ENCODE assay signal across 11 mouse cellular contexts in genomic region chr12:104838987-104839386, GRCm38 (mm10). TPM values are rescaled to one million over a fixed set of nuclear protein-coding genes. Genes with fewer than 3 reads are reported as not detected.
DNase-seq lines count a peak whose midpoint lies in the region; ATAC-seq and TF ChIP-seq lines count a peak whose summit lies in the region.
"Had no signal": no experiment of that assay in that cellular context is flagged by ENCODE, and none has a peak within 500 bp of the region (broad histone marks: within the 10 kb centered on the region; RNA-seq: fewer than 3 reads in every experiment).

No protein-coding gene starts in this region.

- no peak for TF ChIP-seq POLR2A in lung, adult 2 months (IDR thresholded peaks at IDR 0.05; ENCODE audit: borderline replicate concordance, extremely low read depth, low read depth, low read length)

- no peaks in the 10 kb centered on the region for H3K36me3 ChIP-seq in embryonic facial prominence, embryonic 10.5 days (replicated peaks)
- H3K36me3 ChIP-seq: G1E; heart, embryonic 13.5 days; midbrain, embryonic 10.5 days had no signal

- no peaks in the 10 kb centered on the region for H3K9me3 ChIP-seq in embryonic facial prominence, embryonic 10.5 days
- H3K9me3 ChIP-seq: heart, embryonic 13.5 days; midbrain, embryonic 10.5 days had no signal

- TF ChIP-seq CTCF in lung, adult 2 months (IDR thresholded peaks at IDR 0.05; ENCODE audit: insufficient read depth, low read length), result peak; percentile 41; the same call in 1 of the 2 replicates
- no peak for TF ChIP-seq CTCF in Patski (IDR thresholded peaks at IDR 0.05)

- H3K4me1 ChIP-seq in lung, adult 2 months (ENCODE audit: control insufficient read depth, insufficient read depth, low read length), result no peaks in the 10 kb centered on the region
- peaks cover 42% of the 10 kb centered on the region for H3K4me1 ChIP-seq in embryonic facial prominence, embryonic 10.5 days

- WGBS in lung, adult 2 months, result 64% methylated on average over 4 of the region's 4 CpGs
- WGBS in embryonic facial prominence, embryonic 10.5 days, result 64% methylated on average over 4 of the region's 4 CpGs

- H3K4me3 ChIP-seq in lung, adult 2 months (replicated peaks; ENCODE audit: extremely low read depth, low read depth, low read length), result no peak overlapping the region
- no peak overlapping the region for H3K4me3 ChIP-seq in embryonic facial prominence, embryonic 10.5 days
- H3K4me3 ChIP-seq: heart, embryonic 13.5 days; midbrain, embryonic 10.5 days had no signal

- peak; percentile 22 for ATAC-seq in Patski

- no peak overlapping the region for H3K27ac ChIP-seq in embryonic facial prominence, embryonic 10.5 days (replicated peaks)
- H3K27ac ChIP-seq: heart, embryonic 13.5 days; midbrain, embryonic 10.5 days had no signal

- peak; percentile 29 for DNase-seq in gastrocnemius, postnatal 10 days
- no peak for DNase-seq in gastrocnemius, adult 18-20 months (ENCODE audit: low spot score)
- DNase-seq in lung, adult 2 months, result no peak
- no peak for DNase-seq in lung, adult 18-20 months
- DNase-seq in Patski (ENCODE audit: low read depth, low spot score) (no peak), adipocyte (ENCODE audit: low spot score) (no peak)
- DNase-seq in left cerebral cortex, postnatal 4 days, result peak; percentile 50
- DNase-seq in embryonic facial prominence, embryonic 10.5 days (ENCODE audit: low spot score), result no peak

- POLR2A ChIA-PET in Patski (lab: Charles Lee), result no interaction called here

- no peaks in the 10 kb centered on the region for H3K27me3 ChIP-seq in Patski
- no peaks in the 10 kb centered on the region for H3K27me3 ChIP-seq in embryonic facial prominence, embryonic 10.5 days (replicated peaks; ENCODE audit: low read depth, poor library complexity, severe bottlenecking)

- intact Hi-C loops in left cerebral cortex, postnatal 4 days (cut with DNase I), result loop anchor here (10.0 kb wide), 1 partner anchor 96 kb away; no protein-coding TSS in a partner anchor

- CTCF ChIA-PET in Patski (lab: Charles Lee), result interaction anchor here (1.1 to 3.4 kb wide), 2 partner anchors 57 to 101 kb away, joined by 3 to 11 read pairs; no protein-coding TSS in a partner anchor

- in situ Hi-C loops in Patski (cut with MboI; ENCODE audit: low pct_unique_long_range_greater_than_20kb), result loop anchor here (10.0 kb wide), 1 partner anchor 96 kb away; no protein-coding TSS in a partner anchor

RNA-seq across cellular contexts. Expression of gene Clmn, which starts 25.9 kb away (rescaled TPM):
- 1 to 10 TPM; 4.2 TPM for total RNA-seq in gastrocnemius, postnatal 10 days (2021)
- 1 to 10 TPM; 1.6 to 2.4 TPM for total RNA-seq in gastrocnemius, adult 18-20 months (2021)
- polyA plus RNA-seq in lung, adult 2 months (2012; rRNA removed), result 3.4 and 6.1 TPM in 2 replicates
- 43.8 TPM for polyA plus RNA-seq in Patski (2021)
- total RNA-seq in left cerebral cortex, postnatal 4 days (2021), result 10 to 100 TPM in 1 of 2 experiments, 1 to 10 TPM in 1; 8.3 to 10.1 TPM
- 2.6 and 3.2 TPM in 2 replicates for polyA plus RNA-seq in embryonic facial prominence, embryonic 10.5 days (2016; fragmentation: Nextera tagmentation; extraction: Ambion mirVana)
- polyA plus RNA-seq: G1E had no signal

Comparison
In these comparisons a context has a peak if more than half of its experiments do, and no peak if none do; other contexts are left out.
1. DNase-seq: peak in gastrocnemius, postnatal 10 days (single experiment) and left cerebral cortex, postnatal 4 days (single experiment); none in gastrocnemius, adult 18-20 months (single experiment), lung, adult 2 months (single experiment), lung, adult 18-20 months (0 of 2), Patski (single experiment), embryonic facial prominence, embryonic 10.5 days (single experiment) and adipocyte (single experiment).